Mouse (Mus musculus) erythroblast, embryonic 14.5 days (primary cell): ENCODE data around the gene Mboat7.

Source experiments
- GATA1 ChIP-seq: IDR thresholded peaks from 2 replicates; pipeline ENCODE4 v1.6.1; 2012; ENCODE audit warnings: low read length, inconsistent platforms, mixed read lengths
- TAL1 ChIP-seq: IDR thresholded peaks from 3 replicates; pipeline ENCODE4 v1.6.1; 2012; ENCODE audit warnings: low read length, inconsistent platforms, mixed read lengths

- TF ChIP-seq GATA1 (no peak), TAL1 (no peak)
Observed at GRCm38 (mm10) chr7:3629030-3629429, 64.3 kb downstream of the Mboat7 start.
